Mouse (Mus musculus) spleen, adult 18-20 months (tissue): Measurements from ENCODE around the gene Fbxl7.
"Not testable (repeated sequence)": the region's sequence is repeated elsewhere in the genome, so short reads cannot be mapped to it uniquely, and the experiment has no call there.

Experiments used
- DNase-seq, 2 experiments: peaks; one replicate each; pipeline ENCODE4 v3.0.0; 2022; ENCODE audit warnings: mixed read lengths in 2 of 2

Gene Fbxl7

GRCm38 (mm10) chr15:26804046-26804445 is 91.3 kb downstream of the Fbxl7 start:
- no peak for DNase-seq

GRCm38 (mm10) chr15:26799457-26800021 is 95.8 kb downstream of the Fbxl7 start:
- DNase-seq = no peak

GRCm38 (mm10) chr15:26795937-26796336 is 99.4 kb downstream of the Fbxl7 start:
- no peak for DNase-seq

- DNase-seq = no peak
Measured at GRCm38 (mm10) chr15:26795518-26795917, 99.9 kb downstream of the Fbxl7 start.

GRCm38 (mm10) chr15:26787148-26787547 is 108.2 kb downstream of the Fbxl7 start:
- no peak for DNase-seq

GRCm38 (mm10) chr15:26780557-26780956 is 114.8 kb downstream of the Fbxl7 start:
- no peak for DNase-seq

GRCm38 (mm10) chr15:26779129-26779528 is 116.3 kb downstream of the Fbxl7 start:
- DNase-seq = no peak

- DNase-seq = no peak
Measured at GRCm38 (mm10) chr15:26775720-26776119, 119.7 kb downstream of the Fbxl7 start.

- DNase-seq = no peak
Measured at GRCm38 (mm10) chr15:26774895-26775294, 120.5 kb downstream of the Fbxl7 start.

- no peak for DNase-seq
Measured at GRCm38 (mm10) chr15:26761651-26762050, 133.7 kb downstream of the Fbxl7 start.

GRCm38 (mm10) chr15:26748484-26748883 is 146.9 kb downstream of the Fbxl7 start:
- DNase-seq = no peak

GRCm38 (mm10) chr15:26732366-26732765 is 163.0 kb downstream of the Fbxl7 start:
- no peak for DNase-seq

- DNase-seq = no peak
Measured at GRCm38 (mm10) chr15:26730760-26731159, 164.6 kb downstream of the Fbxl7 start.

- DNase-seq = not testable (repeated sequence)
Measured at GRCm38 (mm10) chr15:26729341-26729740, 166.0 kb downstream of the Fbxl7 start.

GRCm38 (mm10) chr15:26718390-26719036 is 176.9 kb downstream of the Fbxl7 start:
- DNase-seq = no peak

- no peak for DNase-seq
Measured at GRCm38 (mm10) chr15:26717952-26718351, 177.4 kb downstream of the Fbxl7 start.

GRCm38 (mm10) chr15:26716181-26716580 is 179.2 kb downstream of the Fbxl7 start:
- DNase-seq = no peak

- no peak for DNase-seq
Measured at GRCm38 (mm10) chr15:26715635-26716034, 179.7 kb downstream of the Fbxl7 start.

- DNase-seq = no peak
Measured at GRCm38 (mm10) chr15:26712271-26712670, 183.1 kb downstream of the Fbxl7 start.

GRCm38 (mm10) chr15:26704966-26705365 is 190.4 kb downstream of the Fbxl7 start:
- no peak for DNase-seq

- no peak for DNase-seq
Measured at GRCm38 (mm10) chr15:26703156-26703840, 192.1 kb downstream of the Fbxl7 start.

GRCm38 (mm10) chr15:26701949-26702675 is 193.3 kb downstream of the Fbxl7 start:
- no peak for DNase-seq

- DNase-seq = no peak
Measured at GRCm38 (mm10) chr15:26693075-26693474, 202.3 kb downstream of the Fbxl7 start.
